Mouse (Mus musculus) heart, embryonic 16.5 days (tissue): ENCODE data around the gene Iqgap1. TPM values are rescaled to one million over a fixed set of nuclear protein-coding genes. Genes with fewer than 3 reads are reported as not detected.
A peak's percentile ranks its signal among the peaks of the same experiment; 100 is the strongest.

Source experiments
- ATAC-seq: fragments of 200-750 bp; cut with Nextera tagmentation; replicated peaks from 2 replicates; pipeline ENCODE4 v1.8.0; 2017; ENCODE audit warnings: moderate number of reproducible peaks; ENCODE audit not compliant: insufficient read depth, low FRiP score; ENCODE audit errors: extremely low read depth
- H3K27ac ChIP-seq: fragments of 300-500 bp; sonication (generic); 2 replicates; pipeline ENCODE4 v1.5.1; 2014; ENCODE audit warnings: mild to moderate bottlenecking, low read length, control low read depth, moderate library complexity
- H3K27me3 ChIP-seq: fragments of 300-500 bp; sonication (generic); 2 replicates; pipeline ENCODE4 v1.6.1; 2014; ENCODE audit warnings: low read length, mixed read lengths; ENCODE audit not compliant: control insufficient read depth, insufficient read depth
- H3K36me3 ChIP-seq: fragments of 300-500 bp; sonication (generic); 2 replicates; pipeline ENCODE4 v1.6.1; 2014; ENCODE audit not compliant: control insufficient read depth, insufficient read depth
- H3K4me1 ChIP-seq: fragments of 300-500 bp; sonication (generic); 2 replicates; pipeline ENCODE4 v1.6.1; 2014; ENCODE audit warnings: low read length, mixed read lengths; ENCODE audit not compliant: control insufficient read depth, insufficient read depth
- H3K4me2 ChIP-seq: fragments of 300-500 bp; sonication (generic); 2 replicates; pipeline ENCODE4 v1.6.1; 2014; ENCODE audit warnings: low read depth, mild to moderate bottlenecking, control low read depth, low read length
- H3K4me3 ChIP-seq: fragments of 300-500 bp; sonication (generic); 2 replicates; pipeline ENCODE4 v1.5.1; 2014; ENCODE audit warnings: mild to moderate bottlenecking, control low read depth, low read length
- H3K9ac ChIP-seq: fragments of 300-500 bp; sonication (generic); 2 replicates; pipeline ENCODE4 v1.6.1; 2014; ENCODE audit warnings: low read length, control low read depth
- H3K9me3 ChIP-seq: fragments of 300-500 bp; sonication (generic); replicated peaks from 2 replicates; pipeline ENCODE4 v1.6.1; 2016; ENCODE audit warnings: low read length; ENCODE audit not compliant: control insufficient read depth
- WGBS: fragments of 180-500 bp; shearing (Covaris S2); extraction: QIAGEN DNeasy Blood & Tissue Kit; methylation state at CpG from one replicate; pipeline ENCODE4 v1.1.7; 2014; 5-methylcytosine and 5-hydroxymethylcytosine counted together
- polyA plus RNA-seq: library from polyadenylated mRNA; unstranded; fragments of >200 nt; fragmentation: Nextera tagmentation; extraction: Ambion mirVana; gene quantifications from 2 replicates; pipeline ENCODE4 v1.2.1, GENCODE M21; 2015

Gene Iqgap1
- polyA plus RNA-seq, 1 experiment from 2014 or later, result 49.0 TPM

DNA sequence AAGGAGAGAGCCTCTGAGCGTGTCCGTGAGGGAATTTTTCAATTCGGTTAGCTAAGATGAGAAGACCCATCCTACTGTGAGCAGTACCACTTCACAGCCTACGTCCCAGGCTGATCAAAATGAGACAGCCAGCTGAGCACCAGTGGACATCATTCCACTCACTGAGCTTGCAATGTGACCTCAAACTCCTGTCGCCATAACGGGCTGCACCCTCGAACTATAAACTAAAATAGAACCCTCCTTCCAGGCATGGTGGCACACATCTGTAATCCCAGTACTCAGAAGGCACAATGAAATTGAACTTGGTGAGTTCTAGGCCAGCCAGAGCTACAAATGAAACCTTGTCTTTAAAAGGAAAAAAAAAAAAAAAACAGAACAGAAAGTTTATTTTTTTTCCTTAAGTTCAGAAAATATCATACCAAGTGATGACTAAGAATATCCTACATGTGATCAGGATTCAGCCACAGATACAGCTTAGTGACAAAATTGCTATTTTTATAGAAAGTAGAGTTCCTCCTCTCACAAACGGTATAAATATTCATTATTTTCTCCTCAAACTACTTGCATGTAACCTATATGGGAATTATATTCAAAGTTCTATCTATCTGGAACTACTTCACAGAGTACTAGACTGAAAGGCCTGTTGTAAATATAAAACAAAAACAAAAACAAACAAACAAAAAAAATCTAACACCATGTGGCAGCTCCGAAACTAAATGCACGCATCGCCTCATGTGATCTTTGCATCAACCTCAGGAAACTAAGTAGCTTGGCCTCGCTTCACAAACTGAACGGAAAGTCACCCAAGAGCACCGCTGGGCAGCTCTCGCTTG lies 50.9 kb downstream of the Iqgap1 start:
- H3K4me1 ChIP-seq, result peaks cover 30% of the 10 kb centered on the region
- peak overlapping the region; percentile 72 for H3K27ac ChIP-seq
- no peaks in the 10 kb centered on the region for H3K36me3 ChIP-seq
- WGBS, result 79% methylated on average over 15 of the region's 15 CpGs
- no peak overlapping the region for H3K9ac ChIP-seq
- H3K4me3 ChIP-seq, result no peak overlapping the region
- H3K27me3 ChIP-seq, result no peaks in the 10 kb centered on the region
- H3K4me2 ChIP-seq, result no peak overlapping the region
- no peak for ATAC-seq
- H3K9me3 ChIP-seq, result no peaks in the 10 kb centered on the region

DNA sequence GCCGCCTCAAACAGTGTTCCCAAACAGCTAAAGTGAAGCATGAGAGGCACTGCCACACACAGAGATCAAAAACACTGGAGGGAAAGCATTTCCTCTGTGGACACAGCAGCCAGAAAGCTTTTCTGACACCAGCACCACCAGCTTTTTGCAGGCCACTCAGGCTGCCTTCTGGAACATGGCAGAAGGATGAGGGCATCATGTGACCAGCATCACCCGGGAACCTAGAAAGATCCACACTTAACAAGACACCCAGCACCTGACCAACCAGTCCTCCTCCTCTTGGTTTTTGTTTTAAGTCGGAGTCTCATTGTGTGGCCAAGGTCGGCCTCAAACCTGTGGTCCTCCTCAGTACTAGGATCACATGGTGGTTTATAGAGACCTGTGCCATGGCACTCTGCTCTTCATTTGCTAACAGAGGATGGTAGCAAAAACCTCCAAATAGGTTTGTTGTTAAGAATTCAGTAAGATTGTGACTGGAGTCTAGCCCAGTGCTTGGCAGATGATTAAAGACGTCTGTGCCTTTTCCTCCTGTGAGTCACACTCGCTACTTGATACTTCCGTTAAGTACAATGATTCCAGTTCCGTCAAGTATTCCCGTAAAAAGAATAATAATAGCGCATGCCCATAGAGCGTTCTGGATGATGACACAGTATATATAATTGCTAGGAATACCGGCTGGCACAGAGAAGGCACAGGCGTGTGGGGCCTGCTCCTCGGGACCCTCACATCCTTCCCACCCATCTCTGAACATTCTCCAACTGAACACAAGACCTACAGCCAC lies 51.8 kb downstream of the Iqgap1 start:
- ATAC-seq, result peak; percentile 74
- Histone ChIP-seq H3K4me2 (no peak overlapping the region), H3K4me1 (peaks cover 29% of the 10 kb centered on the region), H3K27me3 (no peaks in the 10 kb centered on the region), H3K9ac (no peak overlapping the region), H3K36me3 (no peaks in the 10 kb centered on the region), H3K9me3 (no peaks in the 10 kb centered on the region), H3K4me3 (no peak overlapping the region), H3K27ac (peak overlapping the region; percentile 72)
- 55% methylated on average over 14 of the region's 14 CpGs for WGBS

DNA sequence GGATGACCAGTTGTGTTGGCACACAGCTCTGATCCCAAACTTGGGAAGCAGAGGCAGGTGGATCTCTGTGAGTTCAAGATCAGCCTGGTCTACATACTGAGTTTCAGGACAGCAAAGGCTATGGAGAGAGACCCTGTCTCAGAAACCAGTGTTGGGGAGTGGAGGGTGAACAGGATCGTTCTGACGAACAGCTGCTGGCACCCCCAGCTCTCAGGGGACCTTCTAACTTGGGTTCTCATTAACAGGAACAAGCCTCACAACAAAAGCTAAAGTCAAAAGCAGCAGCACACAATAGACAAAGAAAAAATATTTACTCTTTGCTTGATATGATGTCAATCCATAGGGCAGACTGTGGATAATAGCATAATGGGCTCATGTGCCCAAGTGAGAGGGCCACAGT lies 55.3 kb downstream of the Iqgap1 start:
- H3K9me3 ChIP-seq, result no peaks in the 10 kb centered on the region
- H3K27me3 ChIP-seq, result no peaks in the 10 kb centered on the region
- peaks cover 41% of the 10 kb centered on the region for H3K4me1 ChIP-seq
- ATAC-seq, result no peak
- H3K27ac ChIP-seq, result no peak overlapping the region
- WGBS, result 81% methylated on average over 2 of the region's 2 CpGs
- H3K4me2 ChIP-seq, result no peak overlapping the region
- no peak overlapping the region for H3K4me3 ChIP-seq
- peaks cover 18% of the 10 kb centered on the region for H3K36me3 ChIP-seq
- H3K9ac ChIP-seq, result no peak overlapping the region

DNA sequence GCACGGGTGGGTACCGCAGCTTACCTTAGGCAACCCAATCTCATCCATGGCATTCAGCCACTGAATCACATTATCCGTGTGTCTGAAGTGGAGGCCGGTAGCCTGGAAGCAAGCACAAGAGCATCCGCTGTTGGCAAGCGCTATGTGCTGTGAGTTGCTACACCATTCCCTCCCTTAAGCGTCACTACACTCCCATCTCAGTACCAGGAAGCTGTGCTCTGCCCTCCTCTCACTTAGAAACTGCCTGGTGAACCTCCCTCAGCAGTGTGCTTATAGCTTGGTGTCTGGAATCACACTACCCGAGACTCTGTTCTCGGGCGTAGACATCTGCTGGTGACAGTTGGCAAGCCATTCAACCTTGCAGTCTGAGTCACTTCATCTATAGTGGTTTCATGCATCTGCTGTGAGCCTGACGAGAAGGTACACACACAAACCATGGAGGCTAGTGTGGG lies 58.9 kb downstream of the Iqgap1 start:
- no peak for ATAC-seq
- Histone ChIP-seq H3K27me3 (no peaks in the 10 kb centered on the region), H3K9me3 (no peaks in the 10 kb centered on the region), H3K9ac (no peak overlapping the region), H3K36me3 (peaks cover 18% of the 10 kb centered on the region), H3K27ac (no peak overlapping the region), H3K4me3 (no peak overlapping the region), H3K4me1 (peaks cover 60% of the 10 kb centered on the region), H3K4me2 (no peak overlapping the region)
- WGBS, result 74% methylated on average over 11 of the region's 11 CpGs

DNA sequence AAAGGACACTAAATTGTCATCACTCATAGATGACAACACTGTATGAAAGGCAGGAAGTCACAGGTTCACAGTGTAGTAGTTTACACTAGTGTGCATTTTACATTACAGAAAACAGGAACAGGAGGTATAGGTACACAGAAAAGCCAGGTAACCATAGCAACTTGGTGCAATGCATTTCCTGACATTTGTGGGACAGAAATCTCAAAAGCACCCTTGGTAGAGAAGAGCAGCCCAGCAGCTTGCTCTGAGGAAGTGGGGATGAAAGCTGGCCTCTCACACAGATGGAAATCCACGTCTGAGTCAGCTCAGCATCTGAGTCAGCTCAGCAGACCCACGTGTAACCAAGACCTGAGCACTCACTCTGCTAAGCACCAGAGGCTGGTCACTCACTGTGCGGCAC lies 59.7 kb downstream of the Iqgap1 start:
- ATAC-seq, result no peak
- Histone ChIP-seq H3K9ac (no peak overlapping the region), H3K27me3 (no peaks in the 10 kb centered on the region), H3K36me3 (peaks cover 18% of the 10 kb centered on the region), H3K4me2 (no peak overlapping the region), H3K4me1 (peaks cover 65% of the 10 kb centered on the region), H3K4me3 (no peak overlapping the region), H3K9me3 (no peaks in the 10 kb centered on the region), H3K27ac (0 out of 2 replicates have a peak overlapping the region, but pooled peaks have one; percentile 96)
- 63% methylated on average over 3 of the region's 3 CpGs for WGBS

DNA sequence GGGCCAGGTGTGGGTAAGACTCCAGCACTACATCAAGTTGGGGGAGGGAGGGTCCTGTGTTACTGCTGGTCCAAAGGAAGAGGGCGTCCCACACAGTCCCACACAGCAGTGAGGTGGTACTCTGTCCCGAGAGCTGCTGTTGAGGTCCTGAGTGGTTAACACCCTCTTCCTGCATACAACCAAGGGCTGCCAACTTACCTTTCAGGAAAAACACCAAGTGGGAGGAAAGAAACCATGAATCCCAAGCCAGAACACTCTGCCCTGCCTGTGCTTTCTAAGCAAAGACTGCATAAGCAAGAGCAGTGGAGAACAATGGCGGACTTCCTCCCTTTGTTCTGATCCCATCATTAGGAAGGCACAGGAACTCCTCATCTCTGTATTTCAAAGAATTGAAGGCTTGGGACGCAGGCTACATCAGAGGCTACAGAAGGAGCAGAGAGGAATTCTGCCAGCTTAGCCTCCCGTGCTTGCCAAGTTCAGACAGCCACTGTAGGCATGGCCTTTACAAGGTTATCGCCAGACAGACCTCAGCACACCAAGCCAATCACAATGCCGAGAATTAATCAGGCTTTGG lies 61.8 kb downstream of the Iqgap1 start:
- H3K27me3 ChIP-seq, result no peaks in the 10 kb centered on the region
- peaks cover 25% of the 10 kb centered on the region for H3K36me3 ChIP-seq
- 31% methylated on average over 7 of the region's 7 CpGs for WGBS
- no peaks in the 10 kb centered on the region for H3K9me3 ChIP-seq
- H3K4me1 ChIP-seq, result peaks cover 60% of the 10 kb centered on the region
- peak; percentile 90 for ATAC-seq
- H3K4me3 ChIP-seq, result peak overlapping the region; percentile 23
- peak overlapping the region; percentile 96 for H3K27ac ChIP-seq
- peak overlapping the region; percentile 49 for H3K4me2 ChIP-seq
- H3K9ac ChIP-seq, result peak overlapping the region; percentile 62

DNA sequence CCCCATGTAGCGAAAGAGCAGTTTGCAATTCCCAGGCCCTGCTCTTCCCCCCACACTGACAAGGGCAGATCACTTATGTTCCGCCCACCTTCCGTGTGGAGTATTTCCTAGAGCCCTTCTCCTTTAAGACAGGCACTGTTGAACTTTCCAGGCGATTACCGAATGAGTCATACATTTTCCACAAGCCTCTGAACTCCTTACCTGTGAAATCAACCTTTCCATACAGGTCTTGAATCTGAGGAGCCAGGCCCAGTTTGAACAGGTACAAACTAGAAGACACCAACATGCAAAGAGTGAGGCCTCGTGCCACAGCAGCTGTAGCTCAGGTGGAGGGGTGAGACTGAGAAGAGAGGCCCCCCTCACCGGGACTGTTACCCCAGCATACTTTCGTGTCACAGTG lies 63.5 kb downstream of the Iqgap1 start:
- no peaks in the 10 kb centered on the region for H3K9me3 ChIP-seq
- 67% methylated on average over 8 of the region's 8 CpGs for WGBS
- H3K9ac ChIP-seq, result 0 out of 2 replicates have a peak overlapping the region, but pooled peaks have one; percentile 28
- peaks cover 51% of the 10 kb centered on the region for H3K4me1 ChIP-seq
- H3K4me3 ChIP-seq, result no peak overlapping the region
- H3K36me3 ChIP-seq, result peaks cover 35% of the 10 kb centered on the region
- H3K27ac ChIP-seq, result peak overlapping the region; percentile 34; the same call in 1 of the 2 replicates
- H3K4me2 ChIP-seq, result no peak overlapping the region
- ATAC-seq, result no peak
- no peaks in the 10 kb centered on the region for H3K27me3 ChIP-seq

DNA sequence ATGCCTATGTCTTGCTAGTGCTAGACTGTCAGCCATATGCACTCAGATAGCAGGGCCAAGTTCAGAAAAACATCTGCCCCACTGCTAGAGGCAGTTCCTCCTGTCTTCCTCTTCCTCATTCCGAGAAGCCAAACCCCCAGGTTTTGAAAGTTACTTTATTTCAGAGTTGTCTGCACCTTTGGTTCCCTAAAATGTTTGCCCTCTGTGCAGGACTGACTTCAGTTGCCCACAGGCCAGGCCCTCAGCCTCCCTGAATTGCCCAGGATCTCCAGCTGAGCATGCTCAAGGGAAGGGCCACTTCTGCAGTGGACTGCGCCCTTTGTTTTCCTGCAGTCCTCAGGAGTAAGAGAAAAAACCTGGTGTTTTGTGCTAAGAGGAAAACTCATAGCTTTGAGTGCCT lies 71.7 kb downstream of the Iqgap1 start:
- H3K9me3 ChIP-seq, result no peaks in the 10 kb centered on the region
- 80% methylated on average over 2 of the region's 2 CpGs for WGBS
- no peak overlapping the region for H3K4me3 ChIP-seq
- no peaks in the 10 kb centered on the region for H3K27me3 ChIP-seq
- H3K4me2 ChIP-seq, result no peak overlapping the region
- H3K9ac ChIP-seq, result no peak overlapping the region
- no peak for ATAC-seq
- peak overlapping the region; percentile 64 for H3K27ac ChIP-seq
- H3K36me3 ChIP-seq, result peaks cover 69% of the 10 kb centered on the region
- H3K4me1 ChIP-seq, result peaks cover 9% of the 10 kb centered on the region; the same call in 1 of the 2 replicates
